ENCODE assay signal across 8 mouse cellular contexts in genomic region chr3:134236414-134237112, GRCm38 (mm10). TPM values are rescaled to one million over a fixed set of nuclear protein-coding genes. Genes with fewer than 3 reads are reported as not detected.
DNase-seq lines count a peak whose midpoint lies in the region; ATAC-seq lines count a peak whose summit lies in the region.

Gene Cxxc4, plus strand, starts transcription at chr3:134236484.

- peak in 1 of 2 experiments; percentile 16 for DNase-seq in left cerebral cortex, adult 18-20 months (ENCODE audit: low spot score in 2 of 2)
- no peak for DNase-seq in left cerebral cortex, adult 9 months (ENCODE audit: low spot score in 2 of 2)
- DNase-seq in urinary bladder, postnatal 36 days (ENCODE audit: low spot score in 2 of 2) = no peak
- DNase-seq in adipocyte (ENCODE audit: low spot score) = no peak
- no peak for DNase-seq in ovary, postnatal 14 days (ENCODE audit: low spot score)

- peak; percentile 61 for ATAC-seq in embryonic facial prominence, embryonic 12.5 days (ENCODE audit: insufficient number of reproducible peaks, insufficient read depth, low FRiP score, low TSS enrichment)
- ATAC-seq in hindbrain, embryonic 13.5 days (ENCODE audit: low FRiP score) = peak; percentile 79
- no peak for ATAC-seq in liver, embryonic 15.5 days (ENCODE audit: insufficient read depth)

- H3K27ac ChIP-seq in embryonic facial prominence, embryonic 12.5 days = peak within 1 kb of the TSS; percentile 87
- H3K27ac ChIP-seq in hindbrain, embryonic 13.5 days = peak within 1 kb of the TSS; percentile 99
- H3K27ac ChIP-seq in liver, embryonic 15.5 days (replicated peaks) = no peak within 1 kb of the TSS

- H3K4me3 ChIP-seq in embryonic facial prominence, embryonic 12.5 days = peak within 1 kb of the TSS; percentile 48
- peak within 1 kb of the TSS; percentile 68 for H3K4me3 ChIP-seq in hindbrain, embryonic 13.5 days
- H3K4me3 ChIP-seq in liver, embryonic 15.5 days (replicated peaks) = peak within 1 kb of the TSS; percentile 43

- H3K9me3 ChIP-seq in embryonic facial prominence, embryonic 12.5 days = no peaks in the 10 kb centered on the region
- no peaks in the 10 kb centered on the region for H3K9me3 ChIP-seq in hindbrain, embryonic 13.5 days
- H3K9me3 ChIP-seq in liver, embryonic 15.5 days (replicated peaks) = no peaks in the 10 kb centered on the region

- no peaks in the 10 kb centered on the region for H3K27me3 ChIP-seq in embryonic facial prominence, embryonic 12.5 days
- no peaks in the 10 kb centered on the region for H3K27me3 ChIP-seq in hindbrain, embryonic 13.5 days
- H3K27me3 ChIP-seq in liver, embryonic 15.5 days = peaks cover 70% of the 10 kb centered on the region

- H3K36me3 ChIP-seq in embryonic facial prominence, embryonic 12.5 days = no peaks in the 10 kb centered on the region
- no peaks in the 10 kb centered on the region for H3K36me3 ChIP-seq in hindbrain, embryonic 13.5 days
- H3K36me3 ChIP-seq in liver, embryonic 15.5 days (replicated peaks) = no peaks in the 10 kb centered on the region

- peaks cover 11% of the 10 kb centered on the region for H3K4me1 ChIP-seq in embryonic facial prominence, embryonic 12.5 days
- peaks cover 14% of the 10 kb centered on the region for H3K4me1 ChIP-seq in hindbrain, embryonic 13.5 days (replicated peaks)
- H3K4me1 ChIP-seq in liver, embryonic 15.5 days (replicated peaks) = 0 out of 2 replicates have a peak, but pooled peaks cover 2% of the 10 kb centered on the region

- peak within 1 kb of the TSS; percentile 53 for H3K9ac ChIP-seq in embryonic facial prominence, embryonic 12.5 days
- H3K9ac ChIP-seq in hindbrain, embryonic 13.5 days = peak within 1 kb of the TSS; percentile 85
- no peak within 1 kb of the TSS for H3K9ac ChIP-seq in liver, embryonic 15.5 days

- WGBS in embryonic facial prominence, embryonic 12.5 days = 2% methylated on average over 6 of the region's 22 CpGs
- WGBS in hindbrain, embryonic 13.5 days = under 1% methylated on average over 13 of the region's 22 CpGs
- 4% methylated on average over 11 of the region's 22 CpGs for WGBS in liver, embryonic 15.5 days (ENCODE audit: insufficient replicate concordance)

- H3K4me2 ChIP-seq in embryonic facial prominence, embryonic 12.5 days (replicated peaks) = peak within 1 kb of the TSS; percentile 83
- H3K4me2 ChIP-seq in hindbrain, embryonic 13.5 days = peak within 1 kb of the TSS; percentile 62
- H3K4me2 ChIP-seq in liver, embryonic 15.5 days = peak within 1 kb of the TSS; percentile 62

RNA-seq across cellular contexts. Expression of gene Cxxc4, which starts in this region (rescaled TPM):
- total RNA-seq in left cerebral cortex, adult 18-20 months (2021) = 10 to 100 TPM; 18.5 to 24.1 TPM
- polyA plus RNA-seq in embryonic facial prominence, embryonic 12.5 days (2016; fragmentation: Nextera tagmentation; extraction: Ambion mirVana) = 6.8 and 9.1 TPM in 2 replicates
- 28.7 and 28.8 TPM in 2 replicates for polyA plus RNA-seq in hindbrain, embryonic 13.5 days (2015; fragmentation: Nextera tagmentation; extraction: Ambion mirVana)
- polyA plus RNA-seq in liver, embryonic 15.5 days (2015; fragmentation: Nextera tagmentation; extraction: Ambion mirVana) = 0.08 and 0.09 TPM in 2 replicates
